Mouse (Mus musculus) limb, embryonic 13.5 days (tissue): ENCODE measurements around the gene Gabra2. TPM values are rescaled to one million over a fixed set of nuclear protein-coding genes. Genes with fewer than 3 reads are reported as not detected.

Source experiments
- ATAC-seq: fragments of 200-750 bp; cut with Nextera tagmentation; 2 replicates; pipeline ENCODE4 v1.8.0; 2017; ENCODE audit warnings: low read depth, moderate number of reproducible peaks, moderate TSS enrichment; ENCODE audit not compliant: low FRiP score
- H3K27ac ChIP-seq: fragments of 300-500 bp; sonication (generic); 2 replicates; pipeline ENCODE4 v1.5.1; 2015; ENCODE audit warnings: inconsistent platforms, mild to moderate bottlenecking, moderate library complexity
- H3K27me3 ChIP-seq: fragments of 300-500 bp; sonication (generic); 2 replicates; pipeline ENCODE4 v1.6.1; 2015; ENCODE audit warnings: mild to moderate bottlenecking, inconsistent platforms
- H3K36me3 ChIP-seq: fragments of 300-500 bp; sonication (generic); 2 replicates; pipeline ENCODE4 v1.6.1; 2015; ENCODE audit warnings: inconsistent platforms, mild to moderate bottlenecking, moderate library complexity
- H3K4me1 ChIP-seq: fragments of 300-500 bp; sonication (generic); 2 replicates; pipeline ENCODE4 v1.6.1; 2015; ENCODE audit warnings: inconsistent platforms
- H3K4me2 ChIP-seq: fragments of 300-500 bp; sonication (generic); replicated peaks from 2 replicates; pipeline ENCODE4 v1.6.1; 2015; ENCODE audit warnings: inconsistent platforms, mild to moderate bottlenecking, moderate library complexity
- H3K4me3 ChIP-seq: fragments of 300-500 bp; sonication (generic); 2 replicates; pipeline ENCODE4 v1.5.1; 2015; ENCODE audit warnings: moderate library complexity, mild to moderate bottlenecking, inconsistent platforms
- H3K9ac ChIP-seq: fragments of 300-500 bp; sonication (generic); 2 replicates; pipeline ENCODE4 v1.6.1; 2015; ENCODE audit warnings: mild to moderate bottlenecking, inconsistent platforms
- H3K9me3 ChIP-seq: fragments of 300-500 bp; sonication (generic); 2 replicates; pipeline ENCODE4 v1.6.1; 2016; ENCODE audit warnings: inconsistent platforms
- WGBS: fragments of 180-500 bp; shearing (Covaris S2); methylation state at CpG from one replicate; pipeline ENCODE4 v1.1.7; 2015; 5-methylcytosine and 5-hydroxymethylcytosine counted together
- polyA plus RNA-seq: library from polyadenylated mRNA; unstranded; fragments of >200 nt; fragmentation: Nextera tagmentation; extraction: Ambion mirVana; gene quantifications from 2 replicates; pipeline ENCODE4 v1.2.1, GENCODE M21; 2015

The Gabra2 gene
- polyA plus RNA-seq, 1 experiment from 2014 or later: 1.3 TPM

DNA sequence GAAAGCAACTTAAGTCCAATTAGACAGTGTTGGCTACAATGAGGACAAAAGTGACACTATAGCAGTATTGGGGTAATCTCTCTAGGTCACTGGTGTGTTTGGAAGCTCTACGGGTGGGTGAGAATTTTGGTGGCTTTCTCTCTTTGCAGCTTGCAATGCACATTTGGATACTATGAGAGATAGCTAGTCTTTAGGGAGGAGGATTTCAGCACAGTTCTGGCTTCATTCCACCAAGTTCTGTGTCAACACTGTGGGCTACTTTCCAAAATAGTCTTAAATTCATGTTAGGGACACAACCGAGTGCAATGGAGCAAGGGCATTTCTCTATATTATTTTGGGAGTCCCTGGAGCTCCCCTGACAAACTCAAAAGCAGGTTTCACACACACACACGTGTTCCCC lies 58.3 kb downstream of the Gabra2 start:
- ATAC-seq: no peak
- Histone ChIP-seq H3K4me3 (no peak overlapping the region), H3K9ac (no peak overlapping the region), H3K4me1 (no peaks in the 10 kb centered on the region), H3K4me2 (no peak overlapping the region), H3K27ac (no peak overlapping the region), H3K36me3 (no peaks in the 10 kb centered on the region), H3K27me3 (no peaks in the 10 kb centered on the region), H3K9me3 (no peaks in the 10 kb centered on the region)
- 79% methylated on average over 3 of the region's 3 CpGs for WGBS

DNA sequence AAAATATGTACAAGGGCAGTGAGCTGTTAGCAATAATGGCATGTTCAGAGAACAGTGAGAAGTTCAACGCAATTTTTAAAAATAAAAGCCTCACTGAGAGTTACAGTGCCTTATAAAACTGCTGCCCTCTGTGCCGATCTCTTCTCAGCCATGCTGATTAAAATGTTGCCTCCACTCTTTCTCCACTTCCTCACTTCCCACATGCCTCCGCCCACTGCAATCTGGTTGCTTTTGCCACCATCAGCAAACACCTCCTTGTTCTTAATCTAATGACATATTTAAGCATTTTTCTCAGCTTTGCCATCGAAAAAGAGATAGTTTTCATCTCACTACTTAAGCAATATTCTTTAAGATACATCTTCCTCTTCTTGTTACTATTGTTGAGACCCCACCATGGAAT lies 69.7 kb downstream of the Gabra2 start:
- Histone ChIP-seq H3K4me1 (no peaks in the 10 kb centered on the region), H3K4me2 (no peak overlapping the region), H3K9ac (no peak overlapping the region), H3K27ac (no peak overlapping the region), H3K4me3 (no peak overlapping the region), H3K36me3 (no peaks in the 10 kb centered on the region), H3K27me3 (no peaks in the 10 kb centered on the region), H3K9me3 (no peaks in the 10 kb centered on the region)
- WGBS: 76% methylated on average over 4 of the region's 4 CpGs
- ATAC-seq: no peak

GRCm38 (mm10) chr5:71011751-71012150 lies 83.9 kb downstream of the Gabra2 start:
- Histone ChIP-seq H3K4me3 (no peak overlapping the region), H3K9me3 (no peaks in the 10 kb centered on the region), H3K4me2 (no peak overlapping the region), H3K4me1 (no peaks in the 10 kb centered on the region), H3K9ac (no peak overlapping the region), H3K36me3 (no peaks in the 10 kb centered on the region), H3K27me3 (no peaks in the 10 kb centered on the region), H3K27ac (no peak overlapping the region)
- no peak for ATAC-seq
- 84% methylated on average over 2 of the region's 2 CpGs for WGBS

GRCm38 (mm10) chr5:71011271-71011670 lies 84.4 kb downstream of the Gabra2 start:
- no peak overlapping the region for H3K27ac ChIP-seq
- H3K9me3 ChIP-seq: no peaks in the 10 kb centered on the region
- ATAC-seq: no peak
- no peak overlapping the region for H3K9ac ChIP-seq
- no peaks in the 10 kb centered on the region for H3K4me1 ChIP-seq
- H3K4me2 ChIP-seq: no peak overlapping the region
- no peaks in the 10 kb centered on the region for H3K27me3 ChIP-seq
- no peak overlapping the region for H3K4me3 ChIP-seq
- WGBS: 62% methylated on average over 2 of the region's 2 CpGs
- no peaks in the 10 kb centered on the region for H3K36me3 ChIP-seq

- Histone ChIP-seq H3K9ac (no peak overlapping the region), H3K9me3 (no peaks in the 10 kb centered on the region), H3K36me3 (no peaks in the 10 kb centered on the region), H3K27me3 (no peaks in the 10 kb centered on the region), H3K27ac (no peak overlapping the region), H3K4me2 (no peak overlapping the region), H3K4me3 (no peak overlapping the region), H3K4me1 (no peaks in the 10 kb centered on the region)
- 84% methylated on average over 3 of the region's 3 CpGs for WGBS
- no peak for ATAC-seq
These were observed 84.9 kb downstream of the Gabra2 start for GRCm38 (mm10) chr5:71010797-71011196.

- H3K4me1 ChIP-seq: no peaks in the 10 kb centered on the region
- 69% methylated on average over 13 of the region's 13 CpGs for WGBS
- H3K27me3 ChIP-seq: no peaks in the 10 kb centered on the region
- H3K9ac ChIP-seq: no peak overlapping the region
- H3K36me3 ChIP-seq: no peaks in the 10 kb centered on the region
- no peak overlapping the region for H3K4me3 ChIP-seq
- H3K4me2 ChIP-seq: no peak overlapping the region
- ATAC-seq: no peak
- no peaks in the 10 kb centered on the region for H3K9me3 ChIP-seq
- no peak overlapping the region for H3K27ac ChIP-seq
These were observed 99.9 kb downstream of the Gabra2 start for GRCm38 (mm10) chr5:70995617-70996325.

DNA sequence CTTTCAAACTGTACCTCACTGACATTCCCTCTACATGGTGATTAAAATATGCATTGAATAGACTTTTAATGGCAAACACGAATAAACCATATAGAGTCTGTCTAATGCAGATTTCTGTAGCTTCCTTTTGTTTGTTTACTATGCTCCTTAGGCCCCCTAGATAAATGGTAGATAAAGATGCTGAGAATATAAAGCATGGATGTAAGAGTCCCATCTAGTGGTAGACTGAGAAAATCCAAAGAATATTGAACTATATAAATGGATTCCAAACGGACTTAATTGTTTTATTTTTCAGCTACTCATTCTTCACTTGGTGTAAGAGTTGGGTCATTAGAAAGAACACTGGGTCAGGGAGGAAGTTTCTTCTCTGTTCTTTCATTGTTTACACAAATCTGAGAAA lies 102.4 kb downstream of the Gabra2 start:
- Histone ChIP-seq H3K4me3 (no peak overlapping the region), H3K27ac (no peak overlapping the region), H3K9me3 (no peaks in the 10 kb centered on the region), H3K4me2 (no peak overlapping the region), H3K36me3 (no peaks in the 10 kb centered on the region), H3K4me1 (no peaks in the 10 kb centered on the region), H3K9ac (no peak overlapping the region), H3K27me3 (no peaks in the 10 kb centered on the region)
- no peak for ATAC-seq
- WGBS: 67% methylated on average over 2 of the region's 2 CpGs

DNA sequence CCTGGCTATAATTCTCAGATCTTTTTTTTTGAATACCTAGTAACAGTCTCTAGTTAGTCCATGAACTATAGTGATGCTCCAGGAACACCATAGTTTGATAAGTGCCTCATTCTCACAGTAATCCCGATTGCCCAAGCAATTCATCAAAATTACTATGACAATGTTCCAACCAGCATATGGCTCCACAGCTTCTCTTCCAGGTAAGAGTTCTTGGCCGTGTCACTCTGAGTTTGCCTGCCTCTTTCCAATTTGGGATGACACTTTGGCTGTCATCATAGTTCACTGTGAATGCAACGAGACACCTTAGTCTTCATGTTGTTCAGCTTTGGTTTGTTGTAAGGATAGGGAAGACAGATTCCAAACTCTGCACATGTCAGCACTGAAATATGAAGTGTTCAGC lies 104.8 kb downstream of the Gabra2 start:
- 83% methylated on average over 3 of the region's 3 CpGs for WGBS
- ATAC-seq: no peak
- H3K4me3 ChIP-seq: no peak overlapping the region
- H3K27me3 ChIP-seq: no peaks in the 10 kb centered on the region
- H3K36me3 ChIP-seq: no peaks in the 10 kb centered on the region
- no peak overlapping the region for H3K9ac ChIP-seq
- H3K4me1 ChIP-seq: no peaks in the 10 kb centered on the region
- H3K4me2 ChIP-seq: no peak overlapping the region
- no peaks in the 10 kb centered on the region for H3K9me3 ChIP-seq
- no peak overlapping the region for H3K27ac ChIP-seq
